Mouse (Mus musculus) left cerebral cortex, adult 11 months (tissue): ENCODE measurements at regions not wholly inside any gene's neighbourhood (a gene's known extent, or its start where the extent isn't known, plus 50 kb on each side); places are given as distances from the start of the nearest gene placed in this dataset.
A peak's percentile ranks its signal among the peaks of the same experiment; 100 is the strongest.

Source experiments
- DNase-seq: peaks from one replicate; pipeline ENCODE4 v3.0.0; 2022; ENCODE audit warnings: low spot score

GRCm38 (mm10) chr8:90635766-90636492, 181.3 kb downstream of the Gm19935 start:
- no peak for DNase-seq

GRCm38 (mm10) chr8:90630796-90631195, 186.4 kb downstream of the Gm19935 start:
- DNase-seq: no peak

- DNase-seq: no peak
These were observed 208.8 kb downstream of the Gm19935 start for GRCm38 (mm10) chr8:90608410-90608809.

- DNase-seq: no peak
These were observed 216.1 kb downstream of the Gm19935 start for GRCm38 (mm10) chr8:90600946-90601695.

GRCm38 (mm10) chr8:90597376-90597775, 219.8 kb downstream of the Gm19935 start:
- DNase-seq: no peak

- no peak for DNase-seq
These were observed 231.3 kb upstream of the Tox3 start for GRCm38 (mm10) chr8:90579426-90579825.

- DNase-seq: no peak
These were observed 228.8 kb upstream of the Tox3 start for GRCm38 (mm10) chr8:90576976-90577375.

GRCm38 (mm10) chr8:90574676-90575075, 226.5 kb upstream of the Tox3 start:
- DNase-seq: no peak

GRCm38 (mm10) chr8:90556079-90556427, 207.9 kb upstream of the Tox3 start:
- no peak for DNase-seq

GRCm38 (mm10) chr8:90555415-90556078, 207.4 kb upstream of the Tox3 start:
- DNase-seq: no peak

- DNase-seq: no peak
These were observed 199.1 kb upstream of the Tox3 start for GRCm38 (mm10) chr8:90547276-90547675.

- peak; percentile 11 for DNase-seq
These were observed 194.5 kb upstream of the Tox3 start for GRCm38 (mm10) chr8:90542619-90543018.

- no peak for DNase-seq
These were observed 188.1 kb upstream of the Tox3 start for GRCm38 (mm10) chr8:90536196-90536640.

GRCm38 (mm10) chr8:90535515-90536156, 187.5 kb upstream of the Tox3 start:
- peak; percentile 14 for DNase-seq

- DNase-seq: no peak
These were observed 173.2 kb upstream of the Tox3 start for GRCm38 (mm10) chr8:90521393-90521792.

- no peak for DNase-seq
These were observed 172.0 kb upstream of the Tox3 start for GRCm38 (mm10) chr8:90520186-90520585.

GRCm38 (mm10) chr8:90519567-90519966, 171.4 kb upstream of the Tox3 start:
- DNase-seq: no peak

- no peak for DNase-seq
These were observed 166.0 kb upstream of the Tox3 start for GRCm38 (mm10) chr8:90514191-90514590.

- no peak for DNase-seq
These were observed 165.5 kb upstream of the Tox3 start for GRCm38 (mm10) chr8:90513601-90514000.

GRCm38 (mm10) chr8:90513102-90513501, 165.0 kb upstream of the Tox3 start:
- no peak for DNase-seq

- DNase-seq: no peak
These were observed 164.5 kb upstream of the Tox3 start for GRCm38 (mm10) chr8:90512594-90512993.

GRCm38 (mm10) chr8:90504521-90504920, 156.4 kb upstream of the Tox3 start:
- DNase-seq: no peak
